Mouse (Mus musculus): ENCODE measurements around the gene Slc4a1. TPM values are rescaled to one million over a fixed set of nuclear protein-coding genes. Genes with fewer than 3 reads are reported as not detected.
"Not testable (repeated sequence)": the region's sequence is repeated elsewhere in the genome, so short reads cannot be mapped to it uniquely, and the experiment has no call there.

Slc4a1 gene
- polyA plus RNA-seq, 1 experiment from 2014 or later: 2.3 TPM

DNA sequence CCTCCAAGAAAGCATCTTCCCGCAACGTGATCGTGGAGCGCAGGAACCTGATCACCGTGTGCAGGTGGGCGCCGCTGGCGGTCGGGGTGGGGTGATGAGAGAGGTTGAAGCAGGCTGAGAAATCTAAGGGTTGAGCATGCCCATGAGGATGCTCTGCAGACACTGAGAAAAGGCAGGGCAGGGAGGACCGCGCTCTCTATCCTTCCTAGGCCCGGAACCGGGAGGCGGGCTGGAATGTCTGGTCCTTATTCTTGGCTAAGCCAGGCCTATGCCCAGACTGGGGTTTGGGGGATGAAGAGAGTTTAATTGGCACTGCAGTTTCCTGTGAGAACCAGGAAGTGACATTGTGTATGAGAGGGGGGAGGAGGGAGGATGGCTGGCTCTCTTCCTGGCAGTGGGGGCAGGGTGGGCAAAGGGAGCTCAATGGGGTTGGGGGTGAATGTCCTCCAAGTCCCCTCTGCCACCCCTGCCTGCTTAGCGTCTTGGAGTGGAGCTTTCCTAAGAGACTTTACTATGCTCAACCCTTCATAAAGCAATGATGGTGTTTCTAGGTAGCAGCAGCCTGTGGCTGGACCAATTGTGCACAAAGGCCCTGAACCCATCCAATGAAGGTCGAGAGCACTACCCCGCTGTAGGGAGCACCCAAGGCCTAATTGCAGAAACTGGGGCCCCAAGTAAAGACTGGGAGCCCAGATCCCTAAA, 27.9 kb upstream of the Slc4a1 start:
- WGBS: 5% methylated on average over 17 of the region's 17 CpGs

DNA sequence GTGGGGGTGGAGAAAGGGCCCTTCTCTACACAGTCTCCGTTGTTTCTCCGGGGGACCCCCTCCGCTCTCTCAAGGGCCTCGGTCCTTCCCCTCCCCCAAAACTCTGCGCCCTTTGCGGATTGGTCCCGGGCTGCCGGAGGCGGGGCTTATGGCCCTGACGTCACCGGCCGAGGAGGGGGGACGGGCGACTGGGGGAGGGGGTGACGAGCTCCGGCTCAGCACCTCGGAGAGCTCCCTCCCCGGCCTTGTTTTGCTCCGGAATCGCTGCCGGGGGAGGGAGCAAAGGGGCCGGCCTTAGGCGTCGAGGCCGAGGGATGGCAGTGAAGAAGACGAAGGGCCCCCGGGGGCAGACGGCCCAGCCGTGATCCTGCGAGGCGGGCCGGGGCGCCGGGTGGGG, 27.2 kb upstream of the Slc4a1 start, which contains the start of gene Rundc3a:
Gene Rundc3a (plus strand): TSS at position 166 of the 397 bp plus-strand sequence.
- ATAC-seq: peak; percentile 91
- Histone ChIP-seq H3K4me3 (ENCODE audit: low read depth, low read length) (peak within 1 kb of the TSS; percentile 84), H3K4me1 (ENCODE audit: control insufficient read depth, insufficient read depth, low read length) (peaks cover 38% of the 10 kb centered on the region)

More for the DNA sequence above, 27.9 kb upstream of the Slc4a1 start:
- ATAC-seq: peak; percentile 74
- Histone ChIP-seq H3K4me3 (ENCODE audit: low read depth, low read length) (peak overlapping the region; percentile 84), H3K4me2 (ENCODE audit: low read length) (peak overlapping the region; percentile 91), H3K9ac (ENCODE audit: low read depth, low read length) (peak overlapping the region; percentile 96), H3K36me3 (ENCODE audit: control insufficient read depth, insufficient read depth, low read length) (no peaks in the 10 kb centered on the region), H3K4me1 (ENCODE audit: control insufficient read depth, insufficient read depth, low read length) (peaks cover 38% of the 10 kb centered on the region), H3K9me3 (replicated peaks; ENCODE audit: control insufficient read depth, low read length, poor library complexity, severe bottlenecking) (no peaks in the 10 kb centered on the region), H3K27me3 (ENCODE audit: control insufficient read depth, insufficient read depth, low read depth, low read length) (no peaks in the 10 kb centered on the region), H3K27ac (ENCODE audit: low read length) (peak overlapping the region; percentile 95)

DNA sequence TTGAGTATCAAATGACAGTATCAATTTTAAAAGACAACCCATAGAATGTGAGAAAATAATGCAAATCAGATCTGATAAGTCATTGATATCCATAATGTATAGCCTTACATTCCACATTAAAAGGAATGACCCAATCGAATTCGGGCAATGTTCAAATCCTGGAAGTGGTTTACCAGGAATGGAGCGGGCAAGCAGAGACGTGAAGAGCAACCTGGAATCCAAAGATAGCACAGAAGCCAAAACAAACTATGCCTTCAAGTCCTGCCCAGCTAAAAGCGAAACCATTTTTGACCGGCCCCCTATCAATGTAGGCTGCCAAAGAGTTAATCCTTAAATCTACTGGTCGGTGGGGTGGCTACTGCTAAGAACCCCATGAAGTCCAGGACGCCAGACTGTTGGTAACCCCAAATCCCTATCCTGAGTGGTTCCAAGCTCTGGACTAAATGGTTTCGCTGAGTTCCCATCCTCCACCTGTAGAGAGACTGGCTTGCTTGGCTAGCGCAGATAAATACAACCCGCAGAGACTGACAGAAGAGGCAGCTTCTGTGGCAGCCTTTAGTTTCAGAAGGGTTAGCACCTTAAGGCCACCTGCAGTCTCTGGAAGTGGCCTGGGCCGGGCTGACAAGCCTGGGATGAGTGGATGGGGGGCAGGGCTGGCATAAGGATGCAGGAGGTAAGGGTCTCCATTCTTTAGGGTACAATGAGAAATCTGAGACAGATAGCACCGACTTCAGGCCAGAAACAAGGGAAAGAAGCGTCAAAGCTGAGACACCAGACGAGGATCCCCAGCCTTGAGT, 26.6 kb upstream of the Slc4a1 start:
- Histone ChIP-seq H3K4me3 (ENCODE audit: low read depth, low read length) (peak overlapping the region; percentile 84), H3K4me1 (ENCODE audit: control insufficient read depth, insufficient read depth, low read length) (peaks cover 37% of the 10 kb centered on the region), H3K4me2 (ENCODE audit: low read length) (peak overlapping the region; percentile 91), H3K9ac (ENCODE audit: low read depth, low read length) (peak overlapping the region; percentile 96), H3K27ac (ENCODE audit: low read length) (peak overlapping the region; percentile 95), H3K36me3 (ENCODE audit: control insufficient read depth, insufficient read depth, low read length) (no peaks in the 10 kb centered on the region), H3K9me3 (replicated peaks; ENCODE audit: control insufficient read depth, low read length, poor library complexity, severe bottlenecking) (no peaks in the 10 kb centered on the region), H3K27me3 (ENCODE audit: control insufficient read depth, insufficient read depth, low read depth, low read length) (no peaks in the 10 kb centered on the region)
- 19% methylated on average over 15 of the region's 15 CpGs for WGBS
- ATAC-seq: peak; percentile 53

More for the DNA sequence above, 27.2 kb upstream of the Slc4a1 start, which contains the start of gene Rundc3a:
- Histone ChIP-seq H3K9me3 (replicated peaks; ENCODE audit: control insufficient read depth, low read length, poor library complexity, severe bottlenecking) (no peaks in the 10 kb centered on the region), H3K36me3 (ENCODE audit: control insufficient read depth, insufficient read depth, low read length) (no peaks in the 10 kb centered on the region), H3K27me3 (ENCODE audit: control insufficient read depth, insufficient read depth, low read depth, low read length) (no peaks in the 10 kb centered on the region), H3K9ac (ENCODE audit: low read depth, low read length) (peak within 1 kb of the TSS; percentile 96), H3K4me2 (ENCODE audit: low read length) (peak within 1 kb of the TSS; percentile 91), H3K27ac (ENCODE audit: low read length) (peak within 1 kb of the TSS; percentile 95)
- WGBS: under 1% methylated on average over 30 of the region's 34 CpGs

DNA sequence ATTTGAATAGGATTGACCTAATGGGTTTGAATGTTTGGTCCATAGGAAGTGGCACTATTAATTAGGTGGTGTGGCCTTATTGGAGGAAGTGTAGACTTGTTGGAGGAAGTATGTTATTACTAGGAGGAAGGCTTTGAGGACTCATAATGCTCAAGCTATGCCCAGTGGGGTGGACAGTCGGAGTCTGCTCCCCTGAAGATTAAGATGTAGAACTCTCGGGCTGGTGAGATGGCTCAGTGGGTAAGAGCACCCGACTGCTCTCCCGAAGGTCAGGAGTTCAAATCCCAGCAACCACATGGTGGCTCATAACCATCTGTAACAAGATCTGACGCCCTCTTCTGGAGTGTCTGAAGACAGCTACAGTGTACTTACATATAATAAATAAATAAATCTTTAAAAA, 23.4 kb upstream of the Slc4a1 start:
- not testable (repeated sequence) for H3K9me3 ChIP-seq (replicated peaks; ENCODE audit: control insufficient read depth, low read length, poor library complexity, severe bottlenecking); H3K27ac ChIP-seq (ENCODE audit: low read length); H3K9ac ChIP-seq (ENCODE audit: low read depth, low read length); H3K4me1 ChIP-seq (ENCODE audit: control insufficient read depth, insufficient read depth, low read length); H3K27me3 ChIP-seq (ENCODE audit: control insufficient read depth, insufficient read depth, low read depth, low read length); H3K36me3 ChIP-seq (ENCODE audit: control insufficient read depth, insufficient read depth, low read length); H3K4me2 ChIP-seq (ENCODE audit: low read length); H3K4me3 ChIP-seq (ENCODE audit: low read depth, low read length); ATAC-seq
- WGBS: 89% methylated on average over 4 of the region's 5 CpGs

DNA sequence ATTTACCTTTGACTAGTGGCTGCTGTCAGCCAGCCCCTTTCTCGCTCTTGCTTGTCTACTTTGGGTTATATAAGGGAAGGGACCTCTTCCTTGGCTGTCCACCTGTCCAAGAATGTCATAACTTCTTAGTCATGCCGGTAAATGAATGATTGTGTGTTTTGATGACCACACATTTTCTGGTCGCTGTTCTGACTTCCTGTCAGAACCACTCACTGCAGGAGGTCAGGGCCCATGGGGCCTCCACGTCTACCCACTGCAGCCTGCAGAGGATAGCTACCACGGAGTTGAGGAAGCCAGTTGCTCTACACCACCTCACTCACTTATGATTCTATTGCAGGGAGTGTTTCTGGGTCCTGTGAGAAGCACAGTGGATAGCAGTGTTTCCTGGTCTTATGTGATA, 20.1 kb upstream of the Slc4a1 start:
- H3K36me3 ChIP-seq (ENCODE audit: control insufficient read depth, insufficient read depth, low read length): no peaks in the 10 kb centered on the region
- no peak overlapping the region for H3K4me2 ChIP-seq (ENCODE audit: low read length)
- no peaks in the 10 kb centered on the region for H3K27me3 ChIP-seq (ENCODE audit: control insufficient read depth, insufficient read depth, low read depth, low read length)
- ATAC-seq: no peak
- H3K9ac ChIP-seq (ENCODE audit: low read depth, low read length): no peak overlapping the region
- H3K27ac ChIP-seq (ENCODE audit: low read length): no peak overlapping the region
- H3K4me1 ChIP-seq (ENCODE audit: control insufficient read depth, insufficient read depth, low read length): no peaks in the 10 kb centered on the region
- no peak overlapping the region for H3K4me3 ChIP-seq (ENCODE audit: low read depth, low read length)
- WGBS: 72% methylated on average over 5 of the region's 5 CpGs
- no peaks in the 10 kb centered on the region for H3K9me3 ChIP-seq (replicated peaks; ENCODE audit: control insufficient read depth, low read length, poor library complexity, severe bottlenecking)

DNA sequence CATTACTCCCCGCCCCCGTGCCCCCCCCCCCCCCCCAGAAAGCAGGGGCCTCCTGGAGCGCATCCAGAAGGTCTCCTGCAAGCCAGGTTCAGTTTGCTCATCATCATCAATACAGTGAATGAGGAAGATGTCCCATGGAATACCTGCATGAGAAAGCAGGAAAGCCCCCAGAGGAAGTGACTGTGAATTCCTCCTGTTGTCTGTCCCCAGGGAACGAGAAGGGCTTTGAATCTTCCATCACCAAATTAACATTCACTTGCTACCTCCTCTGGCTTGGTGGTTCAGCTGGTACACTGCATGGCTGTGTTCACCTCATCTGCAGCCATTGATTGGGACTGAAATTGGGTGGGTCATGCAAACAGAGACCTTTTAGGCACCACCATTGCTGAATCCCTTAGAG, 19.1 kb upstream of the Slc4a1 start:
- ATAC-seq: no peak
- no peak overlapping the region for H3K4me3 ChIP-seq (ENCODE audit: low read depth, low read length)
- no peak overlapping the region for H3K9ac ChIP-seq (ENCODE audit: low read depth, low read length)
- H3K36me3 ChIP-seq (ENCODE audit: control insufficient read depth, insufficient read depth, low read length): no peaks in the 10 kb centered on the region
- 58% methylated on average over 3 of the region's 4 CpGs for WGBS
- no peaks in the 10 kb centered on the region for H3K9me3 ChIP-seq (replicated peaks; ENCODE audit: control insufficient read depth, low read length, poor library complexity, severe bottlenecking)
- no peak overlapping the region for H3K27ac ChIP-seq (ENCODE audit: low read length)
- H3K4me1 ChIP-seq (ENCODE audit: control insufficient read depth, insufficient read depth, low read length): no peaks in the 10 kb centered on the region
- no peaks in the 10 kb centered on the region for H3K27me3 ChIP-seq (ENCODE audit: control insufficient read depth, insufficient read depth, low read depth, low read length)
- no peak overlapping the region for H3K4me2 ChIP-seq (ENCODE audit: low read length)

DNA sequence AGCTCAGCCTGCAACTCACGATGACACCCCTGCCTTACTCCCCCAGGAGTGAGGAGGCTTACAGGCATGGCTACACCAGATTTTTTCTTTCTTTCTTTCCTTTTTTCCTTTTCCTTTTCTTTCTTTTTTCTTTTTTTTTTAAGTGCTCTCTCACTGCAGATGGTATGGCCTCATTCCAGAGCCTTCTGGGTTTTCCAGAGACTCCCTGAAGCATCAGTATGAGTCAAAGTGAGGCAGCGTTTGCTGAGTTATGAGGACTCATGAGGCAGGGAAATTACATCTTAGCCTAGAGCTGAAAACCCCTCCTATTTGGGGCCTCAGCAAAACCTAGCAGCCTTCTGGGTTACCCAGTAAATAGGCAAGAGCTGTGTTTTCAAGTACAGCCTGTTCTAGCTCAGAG, 18.4 kb upstream of the Slc4a1 start:
- no peak for ATAC-seq
- no peaks in the 10 kb centered on the region for H3K9me3 ChIP-seq (replicated peaks; ENCODE audit: control insufficient read depth, low read length, poor library complexity, severe bottlenecking)
- no peaks in the 10 kb centered on the region for H3K27me3 ChIP-seq (ENCODE audit: control insufficient read depth, insufficient read depth, low read depth, low read length)
- H3K36me3 ChIP-seq (ENCODE audit: control insufficient read depth, insufficient read depth, low read length): no peaks in the 10 kb centered on the region
- H3K4me1 ChIP-seq (ENCODE audit: control insufficient read depth, insufficient read depth, low read length): no peaks in the 10 kb centered on the region
- no peak overlapping the region for H3K4me2 ChIP-seq (ENCODE audit: low read length)
- no peak overlapping the region for H3K27ac ChIP-seq (ENCODE audit: low read length)
- no peak overlapping the region for H3K9ac ChIP-seq (ENCODE audit: low read depth, low read length)
- H3K4me3 ChIP-seq (ENCODE audit: low read depth, low read length): no peak overlapping the region
- WGBS: 93% methylated on average over 2 of the region's 2 CpGs

DNA sequence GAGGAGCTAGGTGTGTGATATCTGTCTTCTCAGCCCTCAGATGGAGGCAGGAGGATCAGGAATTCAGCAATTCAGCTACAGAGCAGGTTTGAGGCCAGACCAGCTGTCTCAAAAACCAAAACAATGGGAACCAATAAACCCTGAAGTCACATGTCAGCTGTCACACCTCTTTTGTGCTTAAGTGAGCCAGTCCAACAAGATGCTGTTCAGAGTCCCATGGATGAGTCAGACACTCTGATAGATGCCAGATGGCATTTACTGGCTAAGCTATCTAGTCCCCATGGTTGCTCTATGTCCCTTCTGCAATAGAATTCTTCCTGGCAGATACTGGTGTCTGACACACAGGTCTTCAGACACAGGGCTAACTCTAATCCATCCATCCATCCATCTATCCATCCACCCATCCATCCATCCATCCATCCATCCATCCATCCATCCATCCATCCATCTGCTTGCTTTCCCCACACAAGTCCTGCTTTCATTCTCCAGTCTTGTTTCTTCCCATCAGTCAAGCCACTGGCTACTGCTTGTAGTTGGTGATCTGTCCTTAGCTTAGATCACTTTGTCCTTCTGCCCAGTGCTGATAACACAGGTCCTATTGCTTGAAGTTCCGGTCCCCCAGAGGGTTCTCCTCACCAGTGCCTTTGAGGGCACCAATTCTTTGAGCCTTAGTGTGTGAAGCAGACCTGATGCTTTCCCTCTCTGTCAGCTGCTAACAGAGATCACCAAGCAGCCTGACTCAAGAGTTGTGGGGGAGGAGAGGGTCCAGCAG, 17.5 kb upstream of the Slc4a1 start:
- no peak overlapping the region for H3K27ac ChIP-seq (ENCODE audit: low read length)
- no peak overlapping the region for H3K4me3 ChIP-seq (ENCODE audit: low read depth, low read length)
- no peaks in the 10 kb centered on the region for H3K9me3 ChIP-seq (replicated peaks; ENCODE audit: control insufficient read depth, low read length, poor library complexity, severe bottlenecking)
- H3K4me1 ChIP-seq (ENCODE audit: control insufficient read depth, insufficient read depth, low read length): no peaks in the 10 kb centered on the region
- H3K9ac ChIP-seq (ENCODE audit: low read depth, low read length): no peak overlapping the region
- ATAC-seq: no peak
- no peaks in the 10 kb centered on the region for H3K36me3 ChIP-seq (ENCODE audit: control insufficient read depth, insufficient read depth, low read length)
- H3K27me3 ChIP-seq (ENCODE audit: control insufficient read depth, insufficient read depth, low read depth, low read length): no peaks in the 10 kb centered on the region
- 91% methylated on average over 1 of the region's 1 CpGs for WGBS
- no peak overlapping the region for H3K4me2 ChIP-seq (ENCODE audit: low read length)
